Mouse (Mus musculus) heart, adult 2 months (tissue): ENCODE data around the gene Kif1c.

Experiments
- CTCF ChIP-seq: fragments of 200-600 bp; IDR thresholded peaks from 2 replicates; pipeline ENCODE4 v1.8.1; 2022; ENCODE audit warnings: antibody characterized with exemption, mild to moderate bottlenecking, moderate library complexity
- EP300 ChIP-seq: fragments of 200-500 bp; IDR thresholded peaks from 2 replicates; pipeline ENCODE4 v1.6.1; 2011; ENCODE audit warnings: low read depth, low read length, control low read depth; ENCODE audit not compliant: insufficient read depth

- TF ChIP-seq EP300: no peak
- TF ChIP-seq CTCF: no peak
These were observed 37.4 kb downstream of the Kif1c start for GRCm38 (mm10) chr11:70737749-70738148.
